Mouse (Mus musculus) liver, embryonic 15.5 days (tissue): ENCODE measurements around the gene Ghr. TPM values are rescaled to one million over a fixed set of nuclear protein-coding genes. Genes with fewer than 3 reads are reported as not detected.

ENCODE experiments used
- ATAC-seq: fragments of 200-750 bp; cut with Nextera tagmentation; 2 replicates; pipeline ENCODE4 v1.8.0; 2017; ENCODE audit warnings: moderate number of reproducible peaks, mild to moderate bottlenecking, moderate library complexity; ENCODE audit not compliant: insufficient read depth
- H3K27ac ChIP-seq: fragments of 300-500 bp; sonication (generic); replicated peaks from 2 replicates; pipeline ENCODE4 v1.5.1; 2015; ENCODE audit warnings: mild to moderate bottlenecking, inconsistent platforms
- H3K27me3 ChIP-seq: fragments of 300-500 bp; sonication (generic); 2 replicates; pipeline ENCODE4 v1.6.1; 2015; ENCODE audit warnings: mild to moderate bottlenecking, inconsistent platforms
- H3K36me3 ChIP-seq: fragments of 300-500 bp; sonication (generic); replicated peaks from 2 replicates; pipeline ENCODE4 v1.6.1; 2015; ENCODE audit warnings: moderate library complexity, mild to moderate bottlenecking, inconsistent platforms
- H3K4me1 ChIP-seq: fragments of 300-500 bp; sonication (generic); replicated peaks from 2 replicates; pipeline ENCODE4 v1.6.1; 2015; ENCODE audit warnings: inconsistent platforms
- H3K4me2 ChIP-seq: fragments of 300-500 bp; sonication (generic); 2 replicates; pipeline ENCODE4 v1.6.1; 2015; ENCODE audit warnings: moderate library complexity, mild to moderate bottlenecking, inconsistent platforms
- H3K4me3 ChIP-seq: fragments of 300-500 bp; sonication (generic); replicated peaks from 2 replicates; pipeline ENCODE4 v1.5.1; 2015; ENCODE audit warnings: mild to moderate bottlenecking, inconsistent platforms
- H3K9ac ChIP-seq: fragments of 300-500 bp; sonication (generic); 2 replicates; pipeline ENCODE4 v1.6.1; 2015; ENCODE audit warnings: moderate library complexity, mild to moderate bottlenecking, inconsistent platforms
- H3K9me3 ChIP-seq: fragments of 300-500 bp; sonication (generic); replicated peaks from 2 replicates; pipeline ENCODE4 v1.6.1; 2016; ENCODE audit warnings: inconsistent platforms
- WGBS: fragments of 180-500 bp; shearing (Covaris S2); methylation state at CpG from one replicate; pipeline ENCODE4 v1.1.7; 2015; ENCODE audit warnings: mixed read lengths; ENCODE audit not compliant: insufficient replicate concordance; 5-methylcytosine and 5-hydroxymethylcytosine counted together
- polyA plus RNA-seq: library from polyadenylated mRNA; unstranded; fragments of >200 nt; fragmentation: Nextera tagmentation; extraction: Ambion mirVana; gene quantifications from 2 replicates; pipeline ENCODE4 v1.2.1, GENCODE M21; 2015

Gene Ghr
- polyA plus RNA-seq, 1 experiment from 2014 or later, result 22.4 TPM

- H3K27ac ChIP-seq, result no peak overlapping the region
- H3K4me3 ChIP-seq, result no peak overlapping the region
- no peaks in the 10 kb centered on the region for H3K27me3 ChIP-seq
- H3K4me2 ChIP-seq, result no peak overlapping the region
- no peak for ATAC-seq
- H3K36me3 ChIP-seq, result no peaks in the 10 kb centered on the region
- H3K4me1 ChIP-seq, result no peaks in the 10 kb centered on the region
- H3K9me3 ChIP-seq, result no peaks in the 10 kb centered on the region
- no peak overlapping the region for H3K9ac ChIP-seq
Observed at GRCm38 (mm10) chr15:3489180-3489579, 94.1 kb downstream of the Ghr start.

- no peaks in the 10 kb centered on the region for H3K4me1 ChIP-seq
- 63% methylated on average over 3 of the region's 3 CpGs for WGBS
Observed at GRCm38 (mm10) chr15:3488601-3489000, 94.7 kb downstream of the Ghr start.

GRCm38 (mm10) chr15:3486691-3487090 lies 96.6 kb downstream of the Ghr start:
- Histone ChIP-seq H3K4me1 (no peaks in the 10 kb centered on the region), H3K4me3 (no peak overlapping the region)
- 60% methylated on average over 5 of the region's 5 CpGs for WGBS

More at GRCm38 (mm10) chr15:3488601-3489000, 94.7 kb downstream of the Ghr start:
- Histone ChIP-seq H3K4me2 (no peak overlapping the region), H3K27ac (no peak overlapping the region), H3K4me3 (no peak overlapping the region), H3K36me3 (no peaks in the 10 kb centered on the region), H3K9ac (no peak overlapping the region), H3K9me3 (no peaks in the 10 kb centered on the region), H3K27me3 (no peaks in the 10 kb centered on the region)
- ATAC-seq, result no peak

GRCm38 (mm10) chr15:3485367-3485766 lies 97.9 kb downstream of the Ghr start:
- no peaks in the 10 kb centered on the region for H3K9me3 ChIP-seq
- no peak overlapping the region for H3K4me3 ChIP-seq
- H3K27ac ChIP-seq, result no peak overlapping the region
- no peak for ATAC-seq
- H3K4me1 ChIP-seq, result no peaks in the 10 kb centered on the region
- no peak overlapping the region for H3K4me2 ChIP-seq
- no peak overlapping the region for H3K9ac ChIP-seq
- H3K36me3 ChIP-seq, result no peaks in the 10 kb centered on the region
- 79% methylated on average over 1 of the region's 1 CpGs for WGBS
- no peaks in the 10 kb centered on the region for H3K27me3 ChIP-seq

More at GRCm38 (mm10) chr15:3486691-3487090, 96.6 kb downstream of the Ghr start:
- no peak overlapping the region for H3K27ac ChIP-seq
- H3K36me3 ChIP-seq, result no peaks in the 10 kb centered on the region
- H3K27me3 ChIP-seq, result no peaks in the 10 kb centered on the region
- no peak for ATAC-seq
- H3K4me2 ChIP-seq, result no peak overlapping the region
- H3K9ac ChIP-seq, result no peak overlapping the region
- no peaks in the 10 kb centered on the region for H3K9me3 ChIP-seq

GRCm38 (mm10) chr15:3483451-3483850 lies 99.8 kb downstream of the Ghr start:
- Histone ChIP-seq H3K27me3 (no peaks in the 10 kb centered on the region), H3K9ac (no peak overlapping the region), H3K4me2 (no peak overlapping the region), H3K27ac (no peak overlapping the region), H3K9me3 (no peaks in the 10 kb centered on the region), H3K4me1 (no peaks in the 10 kb centered on the region), H3K4me3 (no peak overlapping the region), H3K36me3 (no peaks in the 10 kb centered on the region)
- ATAC-seq, result no peak
- 57% methylated on average over 3 of the region's 3 CpGs for WGBS

- ATAC-seq, result no peak
- Histone ChIP-seq H3K27ac (no peak overlapping the region), H3K36me3 (no peaks in the 10 kb centered on the region), H3K9me3 (no peaks in the 10 kb centered on the region), H3K4me3 (no peak overlapping the region), H3K4me1 (no peaks in the 10 kb centered on the region), H3K4me2 (no peak overlapping the region), H3K9ac (no peak overlapping the region), H3K27me3 (no peaks in the 10 kb centered on the region)
- 56% methylated on average over 4 of the region's 4 CpGs for WGBS
Observed at GRCm38 (mm10) chr15:3469230-3469629, 114.1 kb downstream of the Ghr start.

GRCm38 (mm10) chr15:3466608-3467007 lies 116.7 kb downstream of the Ghr start:
- Histone ChIP-seq H3K27me3 (no peaks in the 10 kb centered on the region), H3K9ac (no peak overlapping the region), H3K4me1 (no peaks in the 10 kb centered on the region), H3K4me3 (no peak overlapping the region), H3K9me3 (no peaks in the 10 kb centered on the region), H3K4me2 (no peak overlapping the region), H3K36me3 (no peaks in the 10 kb centered on the region), H3K27ac (no peak overlapping the region)
- 51% methylated on average over 4 of the region's 4 CpGs for WGBS
- no peak for ATAC-seq

- Histone ChIP-seq H3K9me3 (no peaks in the 10 kb centered on the region), H3K4me2 (peak overlapping the region; percentile 18), H3K4me3 (no peak overlapping the region), H3K27ac (peak overlapping the region; percentile 76), H3K9ac (no peak overlapping the region), H3K27me3 (no peaks in the 10 kb centered on the region), H3K36me3 (no peaks in the 10 kb centered on the region), H3K4me1 (no peaks in the 10 kb centered on the region)
- peak; percentile 79 for ATAC-seq
- WGBS, result 52% methylated on average over 4 of the region's 4 CpGs
Observed at GRCm38 (mm10) chr15:3464754-3465153, 118.5 kb downstream of the Ghr start.

GRCm38 (mm10) chr15:3456543-3456942 lies 126.7 kb downstream of the Ghr start:
- Histone ChIP-seq H3K36me3 (no peaks in the 10 kb centered on the region), H3K4me1 (no peaks in the 10 kb centered on the region), H3K9me3 (no peaks in the 10 kb centered on the region), H3K9ac (no peak overlapping the region), H3K4me3 (no peak overlapping the region), H3K27me3 (no peaks in the 10 kb centered on the region), H3K27ac (no peak overlapping the region), H3K4me2 (no peak overlapping the region)
- ATAC-seq, result no peak
- 69% methylated on average over 4 of the region's 4 CpGs for WGBS

GRCm38 (mm10) chr15:3455572-3455971 lies 127.7 kb downstream of the Ghr start:
- Histone ChIP-seq H3K4me3 (no peak overlapping the region), H3K4me1 (no peaks in the 10 kb centered on the region), H3K9me3 (no peaks in the 10 kb centered on the region), H3K27me3 (no peaks in the 10 kb centered on the region), H3K4me2 (no peak overlapping the region), H3K36me3 (no peaks in the 10 kb centered on the region), H3K9ac (no peak overlapping the region), H3K27ac (no peak overlapping the region)
- no peak for ATAC-seq

- no peak overlapping the region for H3K4me3 ChIP-seq
- 45% methylated on average over 5 of the region's 5 CpGs for WGBS
- H3K9me3 ChIP-seq, result no peaks in the 10 kb centered on the region
- H3K36me3 ChIP-seq, result no peaks in the 10 kb centered on the region
- H3K4me1 ChIP-seq, result no peaks in the 10 kb centered on the region
- no peak overlapping the region for H3K4me2 ChIP-seq
- H3K27me3 ChIP-seq, result no peaks in the 10 kb centered on the region
- no peak overlapping the region for H3K27ac ChIP-seq
- no peak for ATAC-seq
- H3K9ac ChIP-seq, result no peak overlapping the region
Observed at GRCm38 (mm10) chr15:3452080-3452752, 131.1 kb downstream of the Ghr start.

- Histone ChIP-seq H3K4me2 (no peak overlapping the region), H3K36me3 (no peaks in the 10 kb centered on the region), H3K4me3 (no peak overlapping the region), H3K27me3 (no peaks in the 10 kb centered on the region), H3K9ac (no peak overlapping the region), H3K4me1 (no peaks in the 10 kb centered on the region), H3K9me3 (no peaks in the 10 kb centered on the region), H3K27ac (no peak overlapping the region)
- no peak for ATAC-seq
- WGBS, result 43% methylated on average over 2 of the region's 2 CpGs
Observed at GRCm38 (mm10) chr15:3449564-3449963, 133.7 kb downstream of the Ghr start.
